Mouse (Mus musculus) spleen, adult 2 months (tissue): ENCODE results near the gene Inpp4b.

Experiments used
- CTCF ChIP-seq: fragments of 200-500 bp; IDR thresholded peaks from 2 replicates; pipeline ENCODE4 v1.5.1; 2011; ENCODE audit warnings: mild to moderate bottlenecking, inconsistent platforms; ENCODE audit not compliant: insufficient read depth, insufficient read length, insufficient replicate concordance; ENCODE audit errors: extremely low read depth
- POLR2A ChIP-seq: fragments of 200-500 bp; IDR thresholded peaks from 2 replicates; pipeline ENCODE4 v1.6.1; 2011; ENCODE audit warnings: low read depth, low read length, inconsistent platforms

GRCm38 (mm10) chr8:81784775-81785174 lies 442.4 kb downstream of the Inpp4b start:
- TF ChIP-seq POLR2A (no peak), CTCF (no peak)
